Mouse (Mus musculus) small intestine, adult 2 months (tissue): ENCODE data around the gene Praf2.

Source experiments
- CTCF ChIP-seq: fragments of 200-500 bp; IDR thresholded peaks from 2 replicates; pipeline ENCODE4 v1.5.1; 2012; ENCODE audit warnings: low read depth, mild to moderate bottlenecking, control low read depth, inconsistent platforms, low read length, moderate library complexity, mixed read lengths; ENCODE audit not compliant: insufficient replicate concordance, insufficient read length; ENCODE audit errors: extremely low read depth
- POLR2A ChIP-seq: fragments of 200-500 bp; IDR thresholded peaks from 2 replicates; pipeline ENCODE4 v1.6.1; 2012; ENCODE audit warnings: low read depth, mild to moderate bottlenecking, control low read depth, inconsistent platforms, low read length, moderate library complexity

- TF ChIP-seq CTCF (no peak), POLR2A (no peak)
Measured at GRCm38 (mm10) chrX:7765281-7765670, 37.0 kb downstream of the Praf2 start.
